Mouse (Mus musculus) midbrain, embryonic 11.5 days (tissue): Measurements from ENCODE around the gene Cd79a. TPM values are rescaled to one million over a fixed set of nuclear protein-coding genes. Genes with fewer than 3 reads are reported as not detected.
A peak's percentile ranks its signal among the peaks of the same experiment; 100 is the strongest.

Source experiments
- ATAC-seq: fragments of 200-750 bp; cut with Nextera tagmentation; 2 replicates; pipeline ENCODE4 v1.8.0; 2017; ENCODE audit warnings: moderate TSS enrichment, moderate library complexity; ENCODE audit not compliant: low FRiP score
- DNase-seq: peaks from one replicate; pipeline ENCODE4 v3.0.0; 2015; ENCODE audit warnings: low spot score; ENCODE audit errors: missing footprints
- H3K27ac ChIP-seq: fragments of 300-500 bp; sonication (generic); 2 replicates; pipeline ENCODE4 v1.5.1; 2014; ENCODE audit warnings: low read depth, low read length
- H3K27me3 ChIP-seq: fragments of 300-500 bp; sonication (generic); 2 replicates; pipeline ENCODE4 v1.6.1; 2014; ENCODE audit warnings: mild to moderate bottlenecking, low read length, moderate library complexity, mixed read lengths; ENCODE audit not compliant: control insufficient read depth, insufficient read depth
- H3K36me3 ChIP-seq: fragments of 300-500 bp; sonication (generic); 2 replicates; pipeline ENCODE4 v1.6.1; 2014; ENCODE audit warnings: mild to moderate bottlenecking, low read length, moderate library complexity, mixed read lengths; ENCODE audit not compliant: control insufficient read depth, insufficient read depth
- H3K4me1 ChIP-seq: fragments of 300-500 bp; sonication (generic); 2 replicates; pipeline ENCODE4 v1.6.1; 2014; ENCODE audit warnings: low read length; ENCODE audit not compliant: control insufficient read depth, insufficient read depth
- H3K4me2 ChIP-seq: fragments of 300-500 bp; sonication (generic); 2 replicates; pipeline ENCODE4 v1.6.1; 2014; ENCODE audit warnings: mild to moderate bottlenecking, moderate library complexity
- H3K4me3 ChIP-seq: fragments of 300-500 bp; sonication (generic); 2 replicates; pipeline ENCODE4 v1.5.1; 2014; ENCODE audit warnings: low read depth, low read length
- H3K9ac ChIP-seq: fragments of 300-500 bp; sonication (generic); 2 replicates; pipeline ENCODE4 v1.6.1; 2014; ENCODE audit warnings: low read length
- H3K9me3 ChIP-seq: fragments of 300-500 bp; sonication (generic); 2 replicates; pipeline ENCODE4 v1.6.1; 2016; ENCODE audit warnings: low read length; ENCODE audit not compliant: control insufficient read depth
- WGBS: fragments of 180-500 bp; shearing (Covaris S2); extraction: QIAGEN DNeasy Blood & Tissue Kit; methylation state at CpG from one replicate; pipeline ENCODE4 v1.1.7; 2014; 5-methylcytosine and 5-hydroxymethylcytosine counted together
- polyA plus RNA-seq: library from polyadenylated mRNA; unstranded; fragments of >200 nt; fragmentation: Nextera tagmentation; extraction: Ambion mirVana; gene quantifications from 2 replicates; pipeline ENCODE4 v1.2.1, GENCODE M21; 2014

Cd79a gene
- polyA plus RNA-seq, 1 experiment from 2014 or later, result 0.12 TPM

DNA sequence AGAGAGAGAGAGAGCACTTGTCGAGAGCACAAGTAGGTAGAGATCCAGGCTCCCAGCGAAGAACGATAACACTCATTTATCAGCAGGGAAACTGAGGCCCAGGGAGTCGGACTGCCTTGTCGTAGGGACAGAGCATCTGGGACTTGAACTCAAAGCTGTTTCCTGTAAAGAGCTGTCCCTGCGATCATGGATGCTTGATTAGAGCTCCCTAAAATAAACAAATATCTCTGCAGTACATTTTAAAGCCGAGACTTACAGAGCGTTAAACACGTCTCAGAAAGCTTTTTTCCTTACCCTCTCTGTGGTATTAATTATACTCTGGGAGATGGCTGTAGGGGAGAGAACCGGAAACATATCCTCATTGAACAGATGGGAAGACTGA, 6.3 kb downstream of the Cd79a start:
- Histone ChIP-seq H3K4me1 (no peaks in the 10 kb centered on the region), H3K27me3 (no peaks in the 10 kb centered on the region), H3K9ac (peak overlapping the region; percentile 71), H3K4me2 (peak overlapping the region; percentile 87), H3K9me3 (no peaks in the 10 kb centered on the region), H3K27ac (peak overlapping the region; percentile 21; the same call in 1 of the 2 replicates), H3K4me3 (peak overlapping the region; percentile 70), H3K36me3 (no peaks in the 10 kb centered on the region)
- 47% methylated on average over 10 of the region's 10 CpGs for WGBS
- no peak for DNase-seq
- ATAC-seq, result no peak

DNA sequence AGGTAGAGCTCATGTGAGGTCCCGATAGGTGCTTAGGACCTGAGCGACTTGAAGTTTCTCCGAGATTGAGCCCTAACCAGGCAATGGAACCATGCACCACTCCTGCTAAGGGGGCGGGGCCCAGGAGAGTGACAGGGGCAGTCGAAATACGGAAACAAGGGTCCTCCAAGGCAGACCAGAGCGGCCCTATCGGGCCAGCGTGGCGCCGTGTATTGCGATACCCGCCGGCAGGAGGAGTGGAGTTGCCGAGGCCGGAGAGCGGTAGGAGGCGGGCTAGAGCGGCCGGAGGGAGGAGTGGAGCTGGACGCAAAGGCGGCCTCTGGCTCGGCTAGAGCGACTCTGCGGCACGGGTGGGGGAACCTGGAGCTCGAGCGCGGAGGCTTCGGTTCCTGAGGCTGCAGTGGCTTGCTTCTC, 6.9 kb downstream of the Cd79a start:
- Histone ChIP-seq H3K4me2 (peak overlapping the region; percentile 87), H3K27ac (peak overlapping the region; percentile 45; the same call in 1 of the 2 replicates), H3K4me1 (no peaks in the 10 kb centered on the region), H3K9ac (peak overlapping the region; percentile 75), H3K27me3 (no peaks in the 10 kb centered on the region), H3K9me3 (no peaks in the 10 kb centered on the region), H3K4me3 (peak overlapping the region; percentile 70), H3K36me3 (no peaks in the 10 kb centered on the region)
- under 1% methylated on average over 30 of the region's 30 CpGs for WGBS
- peak; percentile 98 for DNase-seq
- ATAC-seq, result peak; percentile 97

DNA sequence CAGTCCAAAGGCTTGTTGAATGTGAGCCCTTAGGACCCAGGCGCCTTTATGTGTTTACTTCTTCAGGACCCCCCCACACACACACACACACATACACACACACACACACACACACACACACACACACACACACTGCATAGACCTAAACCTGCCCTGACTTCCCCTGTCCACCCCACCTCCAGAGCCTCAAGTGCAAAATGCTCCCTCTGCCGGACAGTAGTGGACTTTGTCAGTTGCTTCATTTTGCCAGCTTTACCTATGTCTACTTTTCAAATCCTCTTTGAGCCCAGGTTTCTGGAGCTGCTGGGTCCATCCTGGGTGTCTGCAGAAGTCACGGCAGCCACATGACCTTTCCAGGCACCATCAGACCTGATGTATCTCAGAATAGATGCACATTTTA, 7.8 kb downstream of the Cd79a start:
- ATAC-seq, result peak; percentile 43; the same call in 1 of the 2 replicates
- H3K4me2 ChIP-seq, result peak overlapping the region; percentile 87
- H3K9ac ChIP-seq, result peak overlapping the region; percentile 75
- H3K36me3 ChIP-seq, result no peaks in the 10 kb centered on the region
- no peaks in the 10 kb centered on the region for H3K9me3 ChIP-seq
- H3K4me1 ChIP-seq, result no peaks in the 10 kb centered on the region
- no peak overlapping the region for H3K27ac ChIP-seq
- WGBS, result 15% methylated on average over 3 of the region's 3 CpGs
- H3K4me3 ChIP-seq, result peak overlapping the region; percentile 70
- peak; percentile 96 for DNase-seq
- H3K27me3 ChIP-seq, result no peaks in the 10 kb centered on the region

DNA sequence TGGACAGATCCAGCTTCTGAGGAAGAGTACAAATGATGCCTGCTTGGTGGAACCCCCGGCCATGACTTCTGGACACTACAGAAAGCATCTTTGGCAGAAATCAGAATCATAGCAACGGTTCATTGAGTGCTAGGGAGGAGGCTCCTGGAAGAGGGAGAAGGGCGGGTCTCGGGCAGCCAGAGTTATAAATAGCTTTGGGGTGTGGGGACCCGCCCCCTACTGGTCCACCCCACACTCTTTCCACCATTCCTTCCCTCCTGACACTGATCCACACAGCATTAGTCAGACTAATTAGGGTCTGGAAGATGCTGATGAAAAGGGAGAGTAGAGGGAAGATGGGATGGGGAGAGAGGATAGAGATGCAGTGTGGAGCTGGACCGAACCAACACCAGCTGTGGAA, 9.4 kb downstream of the Cd79a start:
- 39% methylated on average over 6 of the region's 6 CpGs for WGBS
- no peak overlapping the region for H3K4me3 ChIP-seq
- no peaks in the 10 kb centered on the region for H3K27me3 ChIP-seq
- H3K36me3 ChIP-seq, result no peaks in the 10 kb centered on the region
- H3K4me2 ChIP-seq, result no peak overlapping the region
- DNase-seq (no peak), ATAC-seq (no peak)
- H3K27ac ChIP-seq, result no peak overlapping the region
- H3K9ac ChIP-seq, result no peak overlapping the region
- H3K4me1 ChIP-seq, result no peaks in the 10 kb centered on the region
- H3K9me3 ChIP-seq, result no peaks in the 10 kb centered on the region

DNA sequence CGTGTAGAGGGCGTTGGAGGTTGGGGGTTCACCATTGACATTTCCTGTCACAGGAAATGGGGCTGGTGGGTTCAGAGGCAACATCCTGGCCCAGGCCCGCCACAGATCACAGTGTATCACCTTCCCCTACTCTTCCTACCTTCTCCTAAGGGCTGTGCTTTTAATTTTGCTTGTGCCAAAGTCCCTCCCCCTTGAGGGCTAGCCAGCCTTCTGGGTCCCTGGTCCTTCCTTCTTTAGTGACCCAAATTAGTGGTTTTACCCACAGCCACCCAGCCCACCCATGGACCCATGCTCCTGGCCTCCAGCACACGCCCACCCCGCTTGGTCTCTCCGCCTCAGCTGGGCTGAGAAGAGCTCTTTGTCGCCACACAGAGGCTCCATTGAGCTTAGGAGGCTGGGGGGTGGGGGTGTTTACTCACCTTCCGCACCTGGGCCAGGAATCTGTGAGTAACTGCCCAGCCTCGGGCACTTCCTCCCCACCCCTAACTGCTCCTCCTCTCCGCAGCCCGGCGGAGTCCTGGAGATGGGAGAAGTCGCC, 10.1 kb downstream of the Cd79a start:
- H3K4me1 ChIP-seq, result no peaks in the 10 kb centered on the region
- H3K4me3 ChIP-seq, result no peak overlapping the region
- H3K27ac ChIP-seq, result no peak overlapping the region
- DNase-seq (no peak), ATAC-seq (no peak)
- H3K27me3 ChIP-seq, result no peaks in the 10 kb centered on the region
- no peak overlapping the region for H3K9ac ChIP-seq
- H3K9me3 ChIP-seq, result no peaks in the 10 kb centered on the region
- 42% methylated on average over 10 of the region's 13 CpGs for WGBS
- H3K36me3 ChIP-seq, result no peaks in the 10 kb centered on the region
- no peak overlapping the region for H3K4me2 ChIP-seq

DNA sequence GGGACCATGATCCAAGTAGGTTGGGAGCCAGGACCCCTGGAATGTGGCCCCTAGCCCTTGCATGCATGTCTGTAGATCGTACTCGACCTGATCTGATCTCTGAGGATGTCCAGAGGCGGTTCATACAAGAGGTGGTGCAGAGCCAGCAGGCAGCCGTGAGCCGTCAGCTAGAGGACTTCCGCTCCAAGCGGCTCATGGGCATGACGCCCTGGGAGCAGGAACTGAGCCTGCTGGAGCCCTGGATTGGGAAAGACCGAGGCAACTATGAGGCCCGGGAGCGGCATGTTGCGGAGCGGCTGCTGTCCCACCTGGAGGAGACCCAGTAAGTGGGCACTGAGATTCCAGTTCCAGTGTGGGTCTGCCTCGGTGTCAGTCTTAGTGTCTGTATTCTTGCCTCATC, 15.3 kb downstream of the Cd79a start:
- 95% methylated on average over 14 of the region's 14 CpGs for WGBS
- no peaks in the 10 kb centered on the region for H3K4me1 ChIP-seq
- H3K27ac ChIP-seq, result no peak overlapping the region
- H3K27me3 ChIP-seq, result no peaks in the 10 kb centered on the region
- ATAC-seq (no peak), DNase-seq (no peak)
- no peaks in the 10 kb centered on the region for H3K9me3 ChIP-seq
- no peak overlapping the region for H3K9ac ChIP-seq
- H3K4me3 ChIP-seq, result no peak overlapping the region
- H3K4me2 ChIP-seq, result no peak overlapping the region
- no peaks in the 10 kb centered on the region for H3K36me3 ChIP-seq

DNA sequence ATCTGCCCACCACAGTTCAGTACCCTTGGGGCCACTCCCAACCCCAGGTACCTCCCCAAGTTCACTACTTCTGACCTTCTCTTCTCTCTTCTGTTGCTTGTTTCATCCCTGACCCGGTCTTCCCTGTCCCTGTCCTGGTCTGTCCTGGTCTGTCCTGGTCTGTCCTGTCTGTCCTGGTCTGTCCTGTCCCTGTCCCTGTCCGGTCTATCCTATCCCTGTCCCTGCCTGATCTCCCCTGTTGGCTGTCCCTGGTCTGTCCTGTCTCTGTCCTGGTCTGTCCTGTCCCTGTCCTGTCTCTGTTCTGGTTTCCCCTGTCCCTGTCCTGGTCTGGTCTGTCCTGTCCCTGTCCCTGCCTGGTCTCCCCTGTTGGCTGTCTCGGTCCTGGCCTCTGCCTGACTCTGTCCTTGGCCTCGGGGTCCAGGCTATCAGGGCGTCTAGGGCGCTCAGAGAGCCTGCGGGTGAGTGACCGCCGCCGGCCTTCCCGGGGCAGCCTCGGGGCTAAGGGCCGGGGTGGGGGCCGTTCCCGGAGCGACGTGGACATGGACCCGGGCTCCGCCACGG, 21.7 kb downstream of the Cd79a start:
- WGBS, result 92% methylated on average over 20 of the region's 20 CpGs
- no peaks in the 10 kb centered on the region for H3K4me1 ChIP-seq
- no peak overlapping the region for H3K27ac ChIP-seq
- H3K4me3 ChIP-seq, result no peak overlapping the region
- ATAC-seq (no peak), DNase-seq (no peak)
- no peaks in the 10 kb centered on the region for H3K27me3 ChIP-seq
- peaks cover 25% of the 10 kb centered on the region for H3K36me3 ChIP-seq
- no peak overlapping the region for H3K4me2 ChIP-seq
- H3K9me3 ChIP-seq, result no peaks in the 10 kb centered on the region
- no peak overlapping the region for H3K9ac ChIP-seq

DNA sequence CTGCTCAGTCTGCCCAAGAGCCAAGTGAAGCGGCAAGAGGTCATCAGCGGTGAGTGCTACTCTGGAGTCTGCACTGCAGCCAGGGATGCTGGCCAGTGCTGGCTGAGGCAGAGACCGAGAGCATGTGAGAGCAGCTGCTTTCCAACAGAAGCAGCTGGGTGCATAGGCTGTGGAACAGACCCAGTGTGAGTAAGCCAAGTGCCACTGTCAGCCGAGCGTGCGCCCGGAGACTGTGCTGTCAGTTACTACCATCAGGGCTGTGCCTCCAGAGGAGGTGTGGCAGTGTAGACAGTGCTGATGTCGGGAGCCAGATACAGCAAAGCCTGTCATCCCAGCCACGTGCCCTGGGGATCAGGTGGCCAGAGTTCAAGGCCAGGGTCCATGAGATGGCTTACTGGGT, 22.5 kb downstream of the Cd79a start:
- ATAC-seq (no peak), DNase-seq (no peak)
- Histone ChIP-seq H3K36me3 (peaks cover 31% of the 10 kb centered on the region), H3K9me3 (no peaks in the 10 kb centered on the region), H3K4me1 (no peaks in the 10 kb centered on the region), H3K27me3 (no peaks in the 10 kb centered on the region), H3K4me3 (no peak overlapping the region), H3K9ac (no peak overlapping the region), H3K27ac (no peak overlapping the region), H3K4me2 (no peak overlapping the region)
- 91% methylated on average over 9 of the region's 9 CpGs for whole genome bisulfite sequencing

DNA sequence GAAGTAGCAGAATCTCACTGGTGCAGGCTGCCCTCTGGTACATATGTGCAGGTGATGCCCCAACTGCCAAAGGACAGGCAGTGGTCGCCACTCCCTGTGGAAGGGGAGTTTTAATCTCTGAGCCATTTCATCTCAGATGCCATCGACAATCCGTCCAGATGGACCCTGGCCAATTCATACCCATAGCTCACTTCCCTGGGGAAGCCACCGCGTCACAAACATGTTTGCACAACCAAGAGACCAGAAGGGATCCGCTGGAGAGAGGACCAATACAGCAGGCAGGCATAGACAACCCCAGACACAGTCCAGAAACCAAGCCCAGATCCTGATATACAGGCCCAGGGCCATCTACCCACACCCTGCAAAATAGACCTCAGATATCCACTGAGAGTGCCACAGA, 33.3 kb downstream of the Cd79a start:
- H3K27me3 ChIP-seq, result peaks cover 52% of the 10 kb centered on the region
- H3K27ac ChIP-seq, result no peak overlapping the region
- no peaks in the 10 kb centered on the region for H3K9me3 ChIP-seq
- H3K9ac ChIP-seq, result no peak overlapping the region
- no peak overlapping the region for H3K4me3 ChIP-seq
- ATAC-seq (no peak), DNase-seq (peak; percentile 86)
- 49% methylated on average over 6 of the region's 6 CpGs for WGBS
- H3K36me3 ChIP-seq, result 0 out of 2 replicates have a peak, but pooled peaks cover 2% of the 10 kb centered on the region
- H3K4me2 ChIP-seq, result 0 out of 2 replicates have a peak overlapping the region, but pooled peaks have one; percentile 4
- H3K4me1 ChIP-seq, result peaks cover 16% of the 10 kb centered on the region
